Mouse (Mus musculus) forebrain, embryonic 14.5 days (tissue): ENCODE data around the gene Shb. TPM values are rescaled to one million over a fixed set of nuclear protein-coding genes. Genes with fewer than 3 reads are reported as not detected.
A peak's percentile ranks its signal among the peaks of the same experiment; 100 is the strongest.

ENCODE experiments used
- ATAC-seq: fragments of 200-750 bp; cut with Nextera tagmentation; 2 replicates; pipeline ENCODE4 v1.8.0; 2017; ENCODE audit warnings: mild to moderate bottlenecking, moderate library complexity
- DNase-seq: peaks from one replicate; pipeline ENCODE4 v3.0.0-alpha.2; 2015; ENCODE audit warnings: low spot score
- H3K27ac ChIP-seq: fragments of 300-500 bp; sonication (generic); 2 replicates; pipeline ENCODE4 v1.5.1; 2014; ENCODE audit warnings: low read depth, mild to moderate bottlenecking, control low read depth, low read length, moderate library complexity
- H3K27me3 ChIP-seq: fragments of 300-500 bp; sonication (generic); replicated peaks from 2 replicates; pipeline ENCODE4 v1.6.1; 2014; ENCODE audit warnings: low read length, control low read depth, mixed read lengths; ENCODE audit not compliant: control insufficient read depth, insufficient read depth
- H3K36me3 ChIP-seq: fragments of 300-500 bp; sonication (generic); 2 replicates; pipeline ENCODE4 v1.6.1; 2014; ENCODE audit warnings: low read length, control low read depth; ENCODE audit not compliant: control insufficient read depth, insufficient read depth
- H3K4me1 ChIP-seq: fragments of 300-500 bp; sonication (generic); 2 replicates; pipeline ENCODE4 v1.6.1; 2014; ENCODE audit warnings: antibody characterized with exemption, low read length, control low read depth; ENCODE audit not compliant: control insufficient read depth, insufficient read depth
- H3K4me2 ChIP-seq: fragments of 300-500 bp; sonication (generic); 2 replicates; pipeline ENCODE4 v1.6.1; 2014; ENCODE audit warnings: mild to moderate bottlenecking, control low read depth, low read length
- H3K4me3 ChIP-seq: fragments of 300-500 bp; sonication (generic); 2 replicates; pipeline ENCODE4 v1.5.1; 2014; ENCODE audit warnings: low read depth, low read length, control low read depth
- H3K9ac ChIP-seq: fragments of 300-500 bp; sonication (generic); 2 replicates; pipeline ENCODE4 v1.6.1; 2014; ENCODE audit warnings: mild to moderate bottlenecking, low read length, control low read depth, moderate library complexity
- H3K9me3 ChIP-seq: fragments of 300-500 bp; sonication (generic); replicated peaks from 2 replicates; pipeline ENCODE4 v1.6.1; 2016; ENCODE audit warnings: low read length, control low read depth, mixed read lengths; ENCODE audit not compliant: control insufficient read depth
- WGBS: fragments of 180-500 bp; shearing (Covaris S2); extraction: QIAGEN DNeasy Blood & Tissue Kit; methylation state at CpG from one replicate; pipeline ENCODE4 v1.1.7; 2014; 5-methylcytosine and 5-hydroxymethylcytosine counted together
- polyA plus RNA-seq: library from polyadenylated mRNA; unstranded; fragments of >200 nt; fragmentation: Nextera tagmentation; extraction: Ambion mirVana; gene quantifications from 2 replicates; pipeline ENCODE4 v1.2.1, GENCODE M21; 2014

Gene Shb
- polyA plus RNA-seq, 1 experiment from 2014 or later = 14.5 TPM

- no peak for ATAC-seq
Observed at GRCm38 (mm10) chr4:45436383-45436913, 95.8 kb downstream of the Shb start.

GRCm38 (mm10) chr4:45435899-45436298 lies 96.4 kb downstream of the Shb start:
- no peak for DNase-seq
- Histone ChIP-seq H3K9ac (peak overlapping the region; percentile 14; the same call in 1 of the 2 replicates), H3K36me3 (peaks cover 15% of the 10 kb centered on the region), H3K27ac (no peak overlapping the region), H3K9me3 (no peaks in the 10 kb centered on the region), H3K4me2 (no peak overlapping the region), H3K4me1 (peaks cover 15% of the 10 kb centered on the region), H3K27me3 (no peaks in the 10 kb centered on the region), H3K4me3 (no peak overlapping the region)
- 72% methylated on average over 2 of the region's 2 CpGs for WGBS
- ATAC-seq = no peak

More at GRCm38 (mm10) chr4:45436383-45436913, 95.8 kb downstream of the Shb start:
- Histone ChIP-seq H3K36me3 (peaks cover 14% of the 10 kb centered on the region), H3K4me2 (no peak overlapping the region), H3K9me3 (no peaks in the 10 kb centered on the region), H3K4me3 (no peak overlapping the region), H3K27ac (peak overlapping the region; percentile 27; the same call in 1 of the 2 replicates), H3K4me1 (peaks cover 15% of the 10 kb centered on the region), H3K9ac (peak overlapping the region; percentile 14; the same call in 1 of the 2 replicates), H3K27me3 (no peaks in the 10 kb centered on the region)
- DNase-seq = no peak
- whole genome bisulfite sequencing = 78% methylated on average over 7 of the region's 7 CpGs

DNA sequence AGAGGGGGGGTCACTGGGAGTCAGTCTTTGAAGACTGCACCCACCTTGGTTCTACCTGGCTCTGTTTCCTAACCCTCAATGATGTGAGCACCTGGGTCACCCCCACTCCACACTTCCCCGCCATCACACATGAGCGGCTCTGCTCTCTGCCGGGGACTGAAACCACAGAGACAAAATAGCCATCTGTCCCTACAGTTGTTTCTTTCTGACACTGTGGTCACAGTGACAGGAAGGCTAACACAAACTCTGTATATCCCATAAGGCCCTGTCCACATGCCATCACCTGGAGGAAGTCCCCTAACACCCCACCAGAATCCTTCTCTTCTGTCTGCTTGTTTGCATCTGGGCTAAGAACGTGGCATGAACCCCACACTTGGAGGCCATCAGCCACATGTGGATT lies 97.6 kb downstream of the Shb start:
- Histone ChIP-seq H3K36me3 (peaks cover 9% of the 10 kb centered on the region), H3K4me3 (no peak overlapping the region), H3K27me3 (no peaks in the 10 kb centered on the region), H3K4me1 (peaks cover 16% of the 10 kb centered on the region), H3K4me2 (no peak overlapping the region), H3K9ac (no peak overlapping the region), H3K27ac (no peak overlapping the region), H3K9me3 (no peaks in the 10 kb centered on the region)
- ATAC-seq (no peak), DNase-seq (no peak)
- WGBS = 75% methylated on average over 4 of the region's 4 CpGs

DNA sequence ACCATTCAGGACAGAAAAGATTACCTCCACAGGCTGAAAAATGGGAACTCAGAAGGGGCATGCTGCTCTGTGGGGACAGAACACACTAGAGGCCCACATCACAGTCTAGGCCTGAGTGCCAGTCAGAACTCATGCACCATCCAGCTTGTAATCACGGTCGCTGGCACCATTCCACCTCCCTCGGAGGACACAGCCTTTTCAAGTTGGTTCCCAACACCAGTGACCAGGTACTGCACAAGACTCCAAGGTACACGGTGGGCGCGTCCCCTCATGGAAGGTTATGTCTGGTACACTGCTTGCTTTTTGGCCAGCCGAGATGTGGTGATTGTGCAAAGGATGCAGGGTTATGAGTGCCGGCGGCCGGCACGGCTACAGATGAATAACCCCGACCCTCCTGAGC lies 98.2 kb downstream of the Shb start:
- 74% methylated on average over 12 of the region's 12 CpGs for WGBS
- H3K9me3 ChIP-seq = no peaks in the 10 kb centered on the region
- peaks cover 6% of the 10 kb centered on the region; the same call in 1 of the 2 replicates for H3K36me3 ChIP-seq
- no peaks in the 10 kb centered on the region for H3K27me3 ChIP-seq
- DNase-seq (no peak), ATAC-seq (peak; percentile 18; the same call in 1 of the 2 replicates)
- H3K4me1 ChIP-seq = peaks cover 22% of the 10 kb centered on the region
- no peak overlapping the region for H3K9ac ChIP-seq
- no peak overlapping the region for H3K27ac ChIP-seq
- H3K4me2 ChIP-seq = no peak overlapping the region
- no peak overlapping the region for H3K4me3 ChIP-seq

GRCm38 (mm10) chr4:45431806-45432205 lies 100.5 kb downstream of the Shb start:
- Histone ChIP-seq H3K36me3 (peaks cover 6% of the 10 kb centered on the region; the same call in 1 of the 2 replicates), H3K4me3 (no peak overlapping the region), H3K27ac (no peak overlapping the region), H3K4me2 (no peak overlapping the region), H3K4me1 (peaks cover 33% of the 10 kb centered on the region), H3K9me3 (no peaks in the 10 kb centered on the region), H3K27me3 (no peaks in the 10 kb centered on the region), H3K9ac (no peak overlapping the region)
- DNase-seq (no peak), ATAC-seq (no peak)
- WGBS = 87% methylated on average over 3 of the region's 3 CpGs

DNA sequence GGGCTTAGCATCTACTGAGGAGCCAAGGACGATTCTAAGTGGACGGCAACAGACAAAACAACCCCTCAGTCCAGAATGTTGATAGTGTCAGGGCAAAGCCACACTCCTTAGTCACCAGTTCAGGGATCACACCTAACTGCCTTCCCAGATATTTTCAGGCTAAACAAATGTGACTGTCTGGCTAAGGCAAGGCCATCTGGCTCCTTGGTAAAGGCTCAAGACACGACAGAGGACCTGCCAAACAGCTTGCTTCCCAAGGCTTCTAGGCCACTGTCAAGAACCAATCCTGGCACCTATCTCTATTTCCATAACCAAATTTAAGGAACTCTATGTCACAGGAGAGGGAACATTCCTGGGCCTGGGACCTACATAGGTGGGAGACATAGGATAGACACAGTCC lies 101.0 kb downstream of the Shb start:
- no peak overlapping the region for H3K4me2 ChIP-seq
- peaks cover 34% of the 10 kb centered on the region for H3K4me1 ChIP-seq
- DNase-seq (no peak), ATAC-seq (no peak)
- H3K4me3 ChIP-seq = no peak overlapping the region
- WGBS = 74% methylated on average over 3 of the region's 3 CpGs
- no peaks in the 10 kb centered on the region for H3K9me3 ChIP-seq
- no peak overlapping the region for H3K27ac ChIP-seq
- H3K9ac ChIP-seq = no peak overlapping the region
- no peaks in the 10 kb centered on the region for H3K27me3 ChIP-seq
- peaks cover 6% of the 10 kb centered on the region; the same call in 1 of the 2 replicates for H3K36me3 ChIP-seq

DNA sequence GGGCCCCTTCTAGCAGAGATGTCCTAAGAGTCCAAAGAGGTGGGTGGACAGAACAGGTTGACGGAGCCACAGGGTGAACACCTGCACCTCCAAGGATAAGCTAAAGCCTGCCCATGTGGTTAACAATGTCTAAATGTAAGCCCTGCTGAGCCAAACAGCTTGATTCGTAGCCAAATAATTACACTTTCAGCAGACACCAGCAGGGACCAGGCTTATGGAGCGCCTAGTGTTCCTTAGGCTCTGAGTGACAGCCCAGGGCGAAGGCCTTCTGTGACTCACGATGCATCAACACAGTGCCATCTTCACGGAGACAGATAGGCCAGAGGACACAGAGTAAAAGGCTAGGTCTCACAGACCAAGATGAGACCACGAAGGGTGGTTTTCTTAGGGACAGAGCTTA lies 102.8 kb downstream of the Shb start:
- DNase-seq (peak; percentile 61), ATAC-seq (no peak)
- Histone ChIP-seq H3K36me3 (peaks cover 6% of the 10 kb centered on the region; the same call in 1 of the 2 replicates), H3K9me3 (no peaks in the 10 kb centered on the region), H3K27ac (no peak overlapping the region), H3K27me3 (no peaks in the 10 kb centered on the region), H3K4me1 (peaks cover 33% of the 10 kb centered on the region), H3K4me3 (no peak overlapping the region), H3K9ac (no peak overlapping the region), H3K4me2 (no peak overlapping the region)
- 63% methylated on average over 7 of the region's 7 CpGs for WGBS

- Histone ChIP-seq H3K9ac (no peak overlapping the region), H3K36me3 (peaks cover 16% of the 10 kb centered on the region), H3K4me1 (peaks cover 45% of the 10 kb centered on the region), H3K27ac (peak overlapping the region; percentile 58), H3K9me3 (no peaks in the 10 kb centered on the region), H3K27me3 (no peaks in the 10 kb centered on the region), H3K4me3 (no peak overlapping the region), H3K4me2 (no peak overlapping the region)
- peak; percentile 86 for ATAC-seq
- 18% methylated on average over 13 of the region's 13 CpGs for WGBS
- peak; percentile 70 for DNase-seq
Observed at GRCm38 (mm10) chr4:45426724-45427457, 105.4 kb downstream of the Shb start.

- Histone ChIP-seq H3K4me2 (no peak overlapping the region), H3K9ac (peak overlapping the region; percentile 8; the same call in 1 of the 2 replicates), H3K9me3 (no peaks in the 10 kb centered on the region), H3K36me3 (peaks cover 10% of the 10 kb centered on the region; the same call in 1 of the 2 replicates), H3K4me3 (no peak overlapping the region), H3K27ac (0 out of 2 replicates have a peak overlapping the region, but pooled peaks have one; percentile 21), H3K4me1 (peaks cover 55% of the 10 kb centered on the region), H3K27me3 (no peaks in the 10 kb centered on the region)
- DNase-seq = no peak
- ATAC-seq = no peak
- 14% methylated on average over 8 of the region's 8 CpGs for WGBS
Observed at GRCm38 (mm10) chr4:45423406-45423805, 108.9 kb downstream of the Shb start.
